Mouse (Mus musculus): Measurements from ENCODE around the gene Tbl3. TPM values are rescaled to one million over a fixed set of nuclear protein-coding genes. Genes with fewer than 3 reads are reported as not detected.

Gene Tbl3
- polyA plus RNA-seq (2015; fragmentation: Nextera tagmentation; extraction: Ambion mirVana) = 21.3 and 34.2 TPM in 2 replicates

GRCm38 (mm10) chr17:24706982-24707800, at the start of gene Tbl3:
Gene Tbl3 (minus strand): TSS chr17:24707660.

GRCm38 (mm10) chr17:24752415-24753394, 45.2 kb upstream of the Tbl3 start, which contains the start of gene Hs3st6:
Gene Hs3st6 (plus strand): TSS chr17:24752988.

GRCm38 (mm10) chr17:24736330-24737051, 29.0 kb upstream of the Tbl3 start, which contains the start of gene Msrb1:
Gene Msrb1 (plus strand): TSS chr17:24736642.

DNA sequence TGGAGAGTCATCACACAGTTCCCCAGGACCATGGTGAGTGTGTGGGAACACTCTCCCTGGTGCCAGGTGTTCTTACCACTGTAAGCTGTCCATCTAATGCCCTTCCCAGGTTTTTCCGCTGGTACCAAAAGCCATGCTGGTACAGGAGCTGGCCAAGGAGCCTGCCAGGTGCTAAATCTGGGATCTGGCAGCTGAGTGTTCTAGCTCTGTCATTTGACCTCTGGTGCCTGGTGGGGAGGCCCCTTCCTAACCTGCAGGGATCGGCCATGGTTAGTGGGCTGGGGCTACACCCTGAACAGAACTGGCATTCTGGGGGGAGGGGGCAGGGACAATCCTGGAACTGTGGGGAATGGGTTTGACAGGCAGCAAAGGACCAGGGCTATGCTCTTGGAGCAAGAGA, 20.2 kb upstream of the Tbl3 start, which contains the start of gene Rpl3l:
Rpl3l (plus strand) TSS at position 203 of the 400 bp plus-strand sequence.

GRCm38 (mm10) chr17:24724184-24724583, 16.7 kb upstream of the Tbl3 start, which contains the start of gene Ndufb10:
Gene Ndufb10 (minus strand): TSS chr17:24724478.

DNA sequence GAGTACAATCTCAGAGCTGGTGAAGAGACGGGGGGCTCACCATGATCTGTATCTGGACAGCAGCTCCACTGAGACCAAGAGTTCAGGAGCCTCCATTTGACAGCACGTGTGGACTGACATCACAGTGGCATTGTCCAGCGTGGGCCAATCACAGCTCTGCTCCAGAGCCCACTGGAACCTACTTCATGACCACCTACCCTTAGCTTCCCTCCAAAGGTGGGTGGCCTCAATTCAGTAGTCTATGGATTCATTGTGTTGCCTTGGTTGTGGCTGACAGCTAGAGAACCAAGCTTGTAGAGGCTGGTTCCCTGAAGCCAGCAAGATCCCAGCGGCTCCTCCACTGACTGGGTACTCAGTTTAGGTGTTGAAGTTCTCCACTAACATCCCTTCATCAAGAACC, 10.5 kb upstream of the Tbl3 start, which contains the start of the genes Rnf151 and Rps2:
Rnf151 (minus strand) TSS at position 121 of the 400 bp plus-strand sequence.
Rps2 (plus strand) TSS at position 174 of the 400 bp plus-strand sequence.

GRCm38 (mm10) chr17:24696011-24696697, 11.3 kb downstream of the Tbl3 start, which contains the start of the genes Gfer and Noxo1:
Gene Gfer (minus strand): TSS chr17:24696156.
Gene Noxo1 (plus strand): TSS chr17:24696234.

DNA sequence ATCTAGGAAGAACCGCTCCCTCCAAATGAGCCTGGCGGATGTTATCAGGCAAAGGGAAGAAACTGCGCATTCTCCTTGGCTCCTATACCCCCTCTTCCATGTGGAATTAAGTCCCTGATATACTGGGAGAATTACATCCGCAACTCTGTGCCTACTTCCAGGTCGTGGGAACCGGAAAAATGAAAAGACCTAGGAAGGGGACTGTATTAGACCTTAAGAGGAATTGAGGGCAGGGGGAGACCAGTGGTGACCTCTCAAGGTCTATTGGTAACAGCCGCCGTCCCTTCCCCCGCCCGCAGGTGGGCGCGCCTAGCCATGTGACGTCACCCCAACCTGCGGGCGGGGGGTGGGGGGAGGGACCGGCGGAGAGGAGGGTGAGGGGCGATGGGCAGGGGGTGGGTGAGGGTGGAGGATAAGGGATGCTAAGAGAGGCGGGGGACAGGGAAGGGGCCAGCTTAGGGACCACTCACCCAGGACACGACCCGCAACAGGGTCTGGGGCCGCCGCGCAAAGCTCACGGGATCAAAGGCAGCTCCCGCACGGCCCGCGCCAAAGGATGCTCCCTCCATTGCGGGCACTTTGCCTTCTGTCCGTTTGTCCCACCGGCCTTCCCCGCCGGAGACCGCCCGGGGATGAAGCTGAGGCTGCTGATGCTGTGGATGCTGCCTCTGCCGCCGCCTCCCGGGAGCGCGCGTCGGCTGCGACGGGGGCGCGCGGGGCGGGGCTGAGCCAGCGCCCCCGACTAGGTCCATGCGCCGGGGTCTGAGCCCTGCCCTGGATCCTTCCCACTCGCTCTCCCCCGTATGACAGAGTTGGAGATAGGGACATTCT, 18.0 kb downstream of the Tbl3 start, which contains the start of gene Syngr3:
Syngr3 (minus strand) TSS at position 705 of the 831 bp plus-strand sequence.

DNA sequence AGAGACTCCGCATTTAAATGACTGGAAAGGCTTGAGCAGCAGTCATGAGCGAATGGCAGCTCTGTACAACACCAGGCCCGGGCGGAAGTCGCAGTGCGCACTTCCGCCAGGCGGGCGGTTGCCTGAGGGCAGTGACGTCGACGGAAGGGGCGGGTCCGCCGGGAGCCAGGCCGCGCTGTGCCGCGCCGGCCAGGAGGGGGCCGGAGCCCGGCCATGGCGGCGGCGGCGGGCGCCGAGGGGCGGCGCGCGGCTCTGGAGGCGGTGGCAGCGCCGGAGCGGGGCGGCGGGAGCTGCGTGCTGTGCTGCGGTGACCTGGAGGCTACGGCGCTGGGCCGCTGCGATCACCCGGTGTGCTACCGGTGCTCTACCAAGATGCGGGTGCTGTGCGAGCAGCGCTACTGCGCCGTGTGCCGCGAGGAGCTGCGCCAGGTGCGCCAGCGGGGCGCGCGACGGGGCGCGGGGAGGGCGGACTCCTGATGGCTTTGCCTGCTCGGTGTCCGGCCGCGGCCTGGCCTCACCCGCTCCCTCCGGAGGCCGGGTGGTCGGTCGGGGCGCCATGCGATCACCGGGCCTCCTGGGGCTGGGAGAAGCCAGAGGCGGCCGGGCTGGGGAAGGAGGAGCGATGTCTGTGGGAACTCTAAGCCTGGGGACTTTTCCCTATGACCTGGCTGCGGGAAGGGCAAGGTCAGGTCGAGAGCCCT, 37.8 kb downstream of the Tbl3 start, which contains the start of gene Zfp598:
Zfp598 (plus strand) TSS at position 143 of the 701 bp plus-strand sequence.

GRCm38 (mm10) chr17:24658017-24658758, 49.3 kb downstream of the Tbl3 start, which contains the start of gene Npw:
Gene Npw (minus strand): TSS chr17:24658457.

GRCm38 (mm10) chr17:24650070-24650616, 57.3 kb downstream of the Tbl3 start, which contains the start of gene Slc9a3r2:
Gene Slc9a3r2 (minus strand): TSS chr17:24650327.

Other genes starting within 250 kb of the Tbl3 start
- 19.6 and 21.0 TPM in 2 replicates for gene E4f1, start 237.3 kb downstream of the Tbl3 start, polyA plus RNA-seq (2015; fragmentation: Nextera tagmentation; extraction: Ambion mirVana)
- gene Pgp, start 237.3 kb downstream of the Tbl3 start, polyA plus RNA-seq (2015; fragmentation: Nextera tagmentation; extraction: Ambion mirVana) = 63.5 and 100 TPM in 2 replicates
- gene Bricd5, start 233.8 kb downstream of the Tbl3 start, polyA plus RNA-seq (2015; fragmentation: Nextera tagmentation; extraction: Ambion mirVana) = 0.18 TPM in 1 of 2 replicates, not detected in the other
- gene Mlst8, start 228.6 kb downstream of the Tbl3 start, polyA plus RNA-seq (2015; fragmentation: Nextera tagmentation; extraction: Ambion mirVana) = 9.9 and 17.7 TPM in 2 replicates
- gene Caskin1, start 219.1 kb downstream of the Tbl3 start, polyA plus RNA-seq (2015; fragmentation: Nextera tagmentation; extraction: Ambion mirVana) = 7.2 and 10.6 TPM in 2 replicates
- 37.0 and 46.7 TPM in 2 replicates for gene Traf7, start 179.7 kb downstream of the Tbl3 start, polyA plus RNA-seq (2015; fragmentation: Nextera tagmentation; extraction: Ambion mirVana)
- gene Rab26, start 173.4 kb downstream of the Tbl3 start, polyA plus RNA-seq (2015; fragmentation: Nextera tagmentation; extraction: Ambion mirVana) = 1.3 and 1.8 TPM in 2 replicates
- gene Pkd1, start 157.8 kb downstream of the Tbl3 start, polyA plus RNA-seq (2015; fragmentation: Nextera tagmentation; extraction: Ambion mirVana) = 16.5 and 20.0 TPM in 2 replicates
- gene Tsc2, start 75.0 kb downstream of the Tbl3 start, polyA plus RNA-seq (2015; fragmentation: Nextera tagmentation; extraction: Ambion mirVana) = 20.9 and 23.8 TPM in 2 replicates
- gene Nthl1, start 75.0 kb downstream of the Tbl3 start, polyA plus RNA-seq (2015; fragmentation: Nextera tagmentation; extraction: Ambion mirVana) = 13.6 and 14.1 TPM in 2 replicates
- gene Slc9a3r2, start 57.3 kb downstream of the Tbl3 start, polyA plus RNA-seq (2015; fragmentation: Nextera tagmentation; extraction: Ambion mirVana) = 61.7 and 66.2 TPM in 2 replicates
- not detected in 2 replicates for gene Npw, start 49.2 kb downstream of the Tbl3 start, polyA plus RNA-seq (2015; fragmentation: Nextera tagmentation; extraction: Ambion mirVana)
- gene Zfp598, start 38.0 kb downstream of the Tbl3 start, polyA plus RNA-seq (2015; fragmentation: Nextera tagmentation; extraction: Ambion mirVana) = 11.8 and 14.9 TPM in 2 replicates
- 14.5 and 51.8 TPM in 2 replicates for gene Syngr3, start 17.7 kb downstream of the Tbl3 start, polyA plus RNA-seq (2015; fragmentation: Nextera tagmentation; extraction: Ambion mirVana)
- gene Gfer, start 11.5 kb downstream of the Tbl3 start, polyA plus RNA-seq (2015; fragmentation: Nextera tagmentation; extraction: Ambion mirVana) = 36.3 and 36.6 TPM in 2 replicates
- gene Noxo1, start 11.4 kb downstream of the Tbl3 start, polyA plus RNA-seq (2015; fragmentation: Nextera tagmentation; extraction: Ambion mirVana) = 1.6 and 2.0 TPM in 2 replicates
- gene Rnf151, start 10.4 kb upstream of the Tbl3 start, polyA plus RNA-seq (2015; fragmentation: Nextera tagmentation; extraction: Ambion mirVana) = not detected in 2 replicates
- gene Rps2, start 10.5 kb upstream of the Tbl3 start, polyA plus RNA-seq (2015; fragmentation: Nextera tagmentation; extraction: Ambion mirVana) = 872 and 948 TPM in 2 replicates
- 222 and 254 TPM in 2 replicates for gene Ndufb10, start 16.8 kb upstream of the Tbl3 start, polyA plus RNA-seq (2015; fragmentation: Nextera tagmentation; extraction: Ambion mirVana)
- gene Rpl3l, start 20.2 kb upstream of the Tbl3 start, polyA plus RNA-seq (2015; fragmentation: Nextera tagmentation; extraction: Ambion mirVana) = 0.46 and 0.58 TPM in 2 replicates
- 47.7 and 55.8 TPM in 2 replicates for gene Msrb1, start 29.0 kb upstream of the Tbl3 start, polyA plus RNA-seq (2015; fragmentation: Nextera tagmentation; extraction: Ambion mirVana)
- gene Hs3st6, start 45.3 kb upstream of the Tbl3 start, polyA plus RNA-seq (2015; fragmentation: Nextera tagmentation; extraction: Ambion mirVana) = 4.2 and 12.5 TPM in 2 replicates
- 1.0 and 1.3 TPM in 2 replicates for gene Meiob, start 96.6 kb upstream of the Tbl3 start, polyA plus RNA-seq (2015; fragmentation: Nextera tagmentation; extraction: Ambion mirVana)
- gene Hagh, start 132.5 kb upstream of the Tbl3 start, polyA plus RNA-seq (2015; fragmentation: Nextera tagmentation; extraction: Ambion mirVana) = 56.0 and 73.6 TPM in 2 replicates
- gene Fahd1, start 142.7 kb upstream of the Tbl3 start, polyA plus RNA-seq (2015; fragmentation: Nextera tagmentation; extraction: Ambion mirVana) = 19.9 and 26.7 TPM in 2 replicates
- 0.32 and 0.88 TPM in 2 replicates for gene Igfals, start 158.3 kb upstream of the Tbl3 start, polyA plus RNA-seq (2015; fragmentation: Nextera tagmentation; extraction: Ambion mirVana)
- 47.2 and 66.1 TPM in 2 replicates for gene Nubp2, start 178.7 kb upstream of the Tbl3 start, polyA plus RNA-seq (2015; fragmentation: Nextera tagmentation; extraction: Ambion mirVana)
- 35.1 and 41.0 TPM in 2 replicates for gene Spsb3, start 179.0 kb upstream of the Tbl3 start, polyA plus RNA-seq (2015; fragmentation: Nextera tagmentation; extraction: Ambion mirVana)
- 23.7 and 39.5 TPM in 2 replicates for gene Eme2, start 187.4 kb upstream of the Tbl3 start, polyA plus RNA-seq (2015; fragmentation: Nextera tagmentation; extraction: Ambion mirVana)
- gene Mrps34, start 187.5 kb upstream of the Tbl3 start, polyA plus RNA-seq (2015; fragmentation: Nextera tagmentation; extraction: Ambion mirVana) = 124 and 213 TPM in 2 replicates
- gene Nme3, start 188.8 kb upstream of the Tbl3 start, polyA plus RNA-seq (2015; fragmentation: Nextera tagmentation; extraction: Ambion mirVana) = 122 and 135 TPM in 2 replicates
- 22.8 and 25.6 TPM in 2 replicates for gene Mapk8ip3, start 229.3 kb upstream of the Tbl3 start, polyA plus RNA-seq (2015; fragmentation: Nextera tagmentation; extraction: Ambion mirVana)

All from adrenal gland, postnatal 0 days (tissue).